Mouse (Mus musculus) heart, adult 2 months (tissue): Measurements from ENCODE around the gene Arntl2.

Source experiments
- CTCF ChIP-seq: fragments of 200-600 bp; IDR thresholded peaks from 2 replicates; pipeline ENCODE4 v1.8.1; 2022; ENCODE audit warnings: antibody characterized with exemption, mild to moderate bottlenecking, moderate library complexity
- POLR2A ChIP-seq: fragments of 200-500 bp; IDR thresholded peaks from 2 replicates; pipeline ENCODE4 v1.6.1; 2011; ENCODE audit warnings: mild to moderate bottlenecking, low read depth, low read length, control low read depth; ENCODE audit not compliant: insufficient read depth

GRCm38 (mm10) chr6:146747057-146747456 lies 48.8 kb upstream of the Arntl2 start:
- TF ChIP-seq CTCF, result no peak
- TF ChIP-seq POLR2A, result no peak
